Mouse (Mus musculus) lung, embryonic 16.5 days (tissue): ENCODE data around the gene Col11a2. TPM values are rescaled to one million over a fixed set of nuclear protein-coding genes. Genes with fewer than 3 reads are reported as not detected.
"Not testable (repeated sequence)": the region's sequence is repeated elsewhere in the genome, so short reads cannot be mapped to it uniquely, and the experiment has no call there.

ENCODE experiments used
- ATAC-seq: fragments of 200-750 bp; cut with Nextera tagmentation; 2 replicates; pipeline ENCODE4 v1.8.0; 2017; ENCODE audit warnings: low read depth, mild to moderate bottlenecking, moderate library complexity
- H3K27ac ChIP-seq: fragments of 300-500 bp; sonication (generic); 2 replicates; pipeline ENCODE4 v1.5.1; 2014; ENCODE audit warnings: mild to moderate bottlenecking, control low read depth, low read length
- H3K27me3 ChIP-seq: fragments of 300-500 bp; sonication (generic); 2 replicates; pipeline ENCODE4 v1.6.1; 2014; ENCODE audit warnings: low read depth, low read length, mixed read lengths; ENCODE audit not compliant: control insufficient read depth, insufficient read depth
- H3K36me3 ChIP-seq: fragments of 300-500 bp; sonication (generic); 2 replicates; pipeline ENCODE4 v1.6.1; 2014; ENCODE audit warnings: low read length; ENCODE audit not compliant: control insufficient read depth, insufficient read depth
- H3K4me1 ChIP-seq: fragments of 300-500 bp; sonication (generic); replicated peaks from 2 replicates; pipeline ENCODE4 v1.6.1; 2014; ENCODE audit warnings: low read length, mixed read lengths; ENCODE audit not compliant: control insufficient read depth, insufficient read depth
- H3K4me2 ChIP-seq: fragments of 300-500 bp; sonication (generic); 2 replicates; pipeline ENCODE4 v1.6.1; 2014; ENCODE audit warnings: low read depth, low read length, control low read depth
- H3K4me3 ChIP-seq: fragments of 300-500 bp; sonication (generic); 2 replicates; pipeline ENCODE4 v1.5.1; 2014; ENCODE audit warnings: mild to moderate bottlenecking, low read length, control low read depth
- H3K9ac ChIP-seq: fragments of 300-500 bp; sonication (generic); 2 replicates; pipeline ENCODE4 v1.6.1; 2014; ENCODE audit warnings: low read length, control low read depth
- H3K9me3 ChIP-seq: fragments of 300-500 bp; sonication (generic); 2 replicates; pipeline ENCODE4 v1.6.1; 2016; ENCODE audit warnings: low read length; ENCODE audit not compliant: control insufficient read depth
- WGBS: fragments of 180-500 bp; shearing (Covaris S2); extraction: QIAGEN DNeasy Blood & Tissue Kit; methylation state at CpG from one replicate; pipeline ENCODE4 v1.1.7; 2014; 5-methylcytosine and 5-hydroxymethylcytosine counted together
- polyA plus RNA-seq: library from polyadenylated mRNA; unstranded; fragments of >200 nt; fragmentation: Nextera tagmentation; extraction: Ambion mirVana; gene quantifications from 2 replicates; pipeline ENCODE4 v1.2.1, GENCODE M21; 2015

Col11a2 gene
- 2.6 and 3.7 TPM in 2 replicates for polyA plus RNA-seq

- Histone ChIP-seq H3K36me3 (peaks cover 27% of the 10 kb centered on the region), H3K4me3 (peak within 1 kb of the TSS; percentile 22), H3K4me1 (peaks cover 23% of the 10 kb centered on the region), H3K27me3 (peaks cover 8% of the 10 kb centered on the region), H3K27ac (no peak within 1 kb of the TSS; the same call in 1 of the 2 replicates), H3K9me3 (no peaks in the 10 kb centered on the region), H3K4me2 (peak within 1 kb of the TSS; percentile 58), H3K9ac (peak within 1 kb of the TSS; percentile 31)
- peak; percentile 32 for ATAC-seq
- 7% methylated on average over 28 of the region's 28 CpGs for WGBS
These were observed at the start of gene Col11a2 for GRCm38 (mm10) chr17:34038878-34039561. TSS of gene Col11a2 (plus strand) at chr17:34039437.

GRCm38 (mm10) chr17:33991788-33992664, 47.2 kb upstream of the Col11a2 start:
- Histone ChIP-seq H3K9ac (no peak overlapping the region), H3K36me3 (no peaks in the 10 kb centered on the region), H3K9me3 (no peaks in the 10 kb centered on the region), H3K27ac (no peak overlapping the region), H3K4me2 (no peak overlapping the region), H3K4me1 (no peaks in the 10 kb centered on the region), H3K27me3 (no peaks in the 10 kb centered on the region), H3K4me3 (no peak overlapping the region)
- ATAC-seq, result peak; percentile 26; the same call in 1 of the 2 replicates
- 28% methylated on average over 10 of the region's 10 CpGs for WGBS

- no peaks in the 10 kb centered on the region for H3K36me3 ChIP-seq
- H3K9ac ChIP-seq, result no peak overlapping the region
- no peaks in the 10 kb centered on the region for H3K9me3 ChIP-seq
- WGBS, result 84% methylated on average over 8 of the region's 8 CpGs
- H3K4me2 ChIP-seq, result no peak overlapping the region
- no peak for ATAC-seq
- H3K4me1 ChIP-seq, result 0 out of 2 replicates have a peak, but pooled peaks cover 3% of the 10 kb centered on the region
- H3K27me3 ChIP-seq, result peaks cover 10% of the 10 kb centered on the region
- no peak overlapping the region for H3K4me3 ChIP-seq
- H3K27ac ChIP-seq, result no peak overlapping the region
These were observed 44.3 kb upstream of the Col11a2 start for GRCm38 (mm10) chr17:33994959-33995358.

- no peak overlapping the region for H3K9ac ChIP-seq
- WGBS, result 40% methylated on average over 3 of the region's 3 CpGs
- no peak overlapping the region for H3K27ac ChIP-seq
- no peaks in the 10 kb centered on the region for H3K36me3 ChIP-seq
- H3K4me1 ChIP-seq, result peaks cover 6% of the 10 kb centered on the region; the same call in 1 of the 2 replicates
- no peak overlapping the region for H3K4me2 ChIP-seq
- peaks cover 15% of the 10 kb centered on the region for H3K27me3 ChIP-seq
- no peak overlapping the region for H3K4me3 ChIP-seq
- ATAC-seq, result no peak
- H3K9me3 ChIP-seq, result no peaks in the 10 kb centered on the region
These were observed 43.6 kb upstream of the Col11a2 start for GRCm38 (mm10) chr17:33995651-33996050.

GRCm38 (mm10) chr17:33997025-33997424, 42.2 kb upstream of the Col11a2 start:
- H3K36me3 ChIP-seq, ATAC-seq, H3K27ac ChIP-seq, H3K9me3 ChIP-seq, H3K4me3 ChIP-seq, H3K9ac ChIP-seq, H3K4me2 ChIP-seq, H3K4me1 ChIP-seq: not testable (repeated sequence)
- peaks cover 18% of the 10 kb centered on the region for H3K27me3 ChIP-seq
- 86% methylated on average over 2 of the region's 2 CpGs for WGBS

GRCm38 (mm10) chr17:33998697-33999096, 40.5 kb upstream of the Col11a2 start:
- not testable (repeated sequence) for H3K4me3 ChIP-seq, H3K9me3 ChIP-seq, H3K4me2 ChIP-seq, H3K27ac ChIP-seq, H3K9ac ChIP-seq, H3K4me1 ChIP-seq, ATAC-seq, H3K36me3 ChIP-seq
- H3K27me3 ChIP-seq, result peaks cover 18% of the 10 kb centered on the region
- WGBS, result 40% methylated on average over 5 of the region's 5 CpGs

GRCm38 (mm10) chr17:33999341-34000149, 39.7 kb upstream of the Col11a2 start:
- no peaks in the 10 kb centered on the region for H3K36me3 ChIP-seq
- peak overlapping the region; percentile 68 for H3K9ac ChIP-seq
- H3K27ac ChIP-seq, result no peak overlapping the region
- 1% methylated on average over 86 of the region's 87 CpGs for WGBS
- peak; percentile 51 for ATAC-seq
- peaks cover 18% of the 10 kb centered on the region for H3K27me3 ChIP-seq
- no peaks in the 10 kb centered on the region for H3K9me3 ChIP-seq
- peak overlapping the region; percentile 94 for H3K4me2 ChIP-seq
- peak overlapping the region; percentile 60 for H3K4me3 ChIP-seq
- H3K4me1 ChIP-seq, result peaks cover 6% of the 10 kb centered on the region; the same call in 1 of the 2 replicates

GRCm38 (mm10) chr17:34000150-34000537, 39.1 kb upstream of the Col11a2 start, which contains the start of gene H2-K1:
TSS of gene H2-K1 (minus strand) at chr17:34000347.
- H3K4me3 ChIP-seq, result peak within 1 kb of the TSS; percentile 60
- no peaks in the 10 kb centered on the region for H3K36me3 ChIP-seq

More at GRCm38 (mm10) chr17:34000150-34000537, 39.1 kb upstream of the Col11a2 start, which contains the start of gene H2-K1:
- under 1% methylated on average over 24 of the region's 30 CpGs for WGBS
- Histone ChIP-seq H3K27ac (no peak within 1 kb of the TSS), H3K4me2 (peak within 1 kb of the TSS; percentile 94), H3K9ac (peak within 1 kb of the TSS; percentile 68), H3K9me3 (no peaks in the 10 kb centered on the region), H3K4me1 (peaks cover 6% of the 10 kb centered on the region; the same call in 1 of the 2 replicates), H3K27me3 (peaks cover 18% of the 10 kb centered on the region)
- peak; percentile 97 for ATAC-seq
